Mouse (Mus musculus) kidney, embryonic 15.5 days (tissue): ENCODE data around the gene Cmc1. TPM values are rescaled to one million over a fixed set of nuclear protein-coding genes. Genes with fewer than 3 reads are reported as not detected.
"Not testable (repeated sequence)": the region's sequence is repeated elsewhere in the genome, so short reads cannot be mapped to it uniquely, and the experiment has no call there.

ENCODE experiments used
- ATAC-seq: fragments of 200-750 bp; cut with Nextera tagmentation; replicated peaks from 2 replicates; pipeline ENCODE4 v1.8.0; 2017; ENCODE audit warnings: moderate TSS enrichment; ENCODE audit not compliant: low FRiP score
- H3K27ac ChIP-seq: fragments of 300-500 bp; sonication (generic); 2 replicates; pipeline ENCODE4 v1.5.1; 2015; ENCODE audit warnings: mild to moderate bottlenecking, inconsistent platforms
- H3K27me3 ChIP-seq: fragments of 300-500 bp; sonication (generic); 2 replicates; pipeline ENCODE4 v1.6.1; 2015; ENCODE audit warnings: inconsistent platforms
- H3K36me3 ChIP-seq: fragments of 300-500 bp; sonication (generic); 2 replicates; pipeline ENCODE4 v1.6.1; 2015; ENCODE audit warnings: inconsistent platforms
- H3K4me1 ChIP-seq: fragments of 300-500 bp; sonication (generic); 2 replicates; pipeline ENCODE4 v1.6.1; 2015; ENCODE audit warnings: inconsistent platforms
- H3K4me2 ChIP-seq: fragments of 300-500 bp; sonication (generic); 2 replicates; pipeline ENCODE4 v1.6.1; 2015; ENCODE audit warnings: moderate library complexity, mild to moderate bottlenecking, inconsistent platforms
- H3K4me3 ChIP-seq: fragments of 300-500 bp; sonication (generic); replicated peaks from 2 replicates; pipeline ENCODE4 v1.5.1; 2015; ENCODE audit warnings: mild to moderate bottlenecking, inconsistent platforms
- H3K9ac ChIP-seq: fragments of 300-500 bp; sonication (generic); 2 replicates; pipeline ENCODE4 v1.6.1; 2015; ENCODE audit warnings: mild to moderate bottlenecking, inconsistent platforms
- H3K9me3 ChIP-seq: fragments of 300-500 bp; sonication (generic); replicated peaks from 2 replicates; pipeline ENCODE4 v1.6.1; 2016; ENCODE audit warnings: inconsistent platforms
- WGBS: fragments of 180-500 bp; shearing (Covaris S2); methylation state at CpG from one replicate; pipeline ENCODE4 v1.1.7; 2015; ENCODE audit warnings: mixed read lengths; 5-methylcytosine and 5-hydroxymethylcytosine counted together
- polyA plus RNA-seq: library from polyadenylated mRNA; unstranded; fragments of >200 nt; fragmentation: Nextera tagmentation; extraction: Ambion mirVana; gene quantifications from 2 replicates; pipeline ENCODE4 v1.2.1, GENCODE M21; 2015

Gene Cmc1
- polyA plus RNA-seq, 1 experiment from 2014 or later: 45.5 TPM

- H3K4me1 ChIP-seq: no peaks in the 10 kb centered on the region
- no peak overlapping the region for H3K4me3 ChIP-seq
- no peaks in the 10 kb centered on the region for H3K27me3 ChIP-seq
- no peak overlapping the region for H3K4me2 ChIP-seq
- ATAC-seq: no peak
- H3K27ac ChIP-seq: no peak overlapping the region
- H3K9me3 ChIP-seq: no peaks in the 10 kb centered on the region
- H3K36me3 ChIP-seq: no peaks in the 10 kb centered on the region
- WGBS: 89% methylated on average over 4 of the region's 4 CpGs
- no peak overlapping the region for H3K9ac ChIP-seq
Measured at GRCm38 (mm10) chr9:118173086-118173485, 23.1 kb upstream of the Cmc1 start.

- H3K9ac ChIP-seq: no peak overlapping the region
- H3K36me3 ChIP-seq: no peaks in the 10 kb centered on the region
- no peaks in the 10 kb centered on the region for H3K4me1 ChIP-seq
- no peaks in the 10 kb centered on the region for H3K9me3 ChIP-seq
- 53% methylated on average over 5 of the region's 5 CpGs for WGBS
- H3K4me2 ChIP-seq: no peak overlapping the region
- no peak overlapping the region for H3K27ac ChIP-seq
- H3K27me3 ChIP-seq: no peaks in the 10 kb centered on the region
- no peak overlapping the region for H3K4me3 ChIP-seq
- no peak for ATAC-seq
Measured at GRCm38 (mm10) chr9:118168544-118168943, 18.6 kb upstream of the Cmc1 start.

DNA sequence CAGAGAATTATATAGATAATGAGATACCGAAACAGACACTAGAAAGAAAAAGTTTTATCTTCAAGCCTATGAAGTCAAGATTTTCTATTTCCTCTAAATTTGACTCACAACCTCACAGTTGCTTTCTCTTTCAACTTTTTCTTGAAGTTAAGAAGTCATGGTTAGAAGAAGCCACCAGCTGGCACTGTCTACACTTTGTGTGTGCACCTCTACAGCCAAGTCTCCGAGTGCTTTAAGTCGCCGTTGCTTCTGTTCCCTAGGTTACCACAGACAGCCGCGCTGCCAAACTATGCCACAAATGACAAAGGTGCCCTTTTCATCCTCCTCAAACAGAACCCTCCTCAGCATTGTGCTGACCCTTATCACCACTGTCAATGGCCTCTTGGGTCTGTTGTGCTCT lies 17.6 kb upstream of the Cmc1 start:
- 96% methylated on average over 6 of the region's 6 CpGs for WGBS
- Histone ChIP-seq H3K9ac (no peak overlapping the region), H3K4me3 (no peak overlapping the region), H3K9me3 (no peaks in the 10 kb centered on the region), H3K4me1 (no peaks in the 10 kb centered on the region), H3K27ac (no peak overlapping the region), H3K36me3 (no peaks in the 10 kb centered on the region), H3K4me2 (no peak overlapping the region), H3K27me3 (no peaks in the 10 kb centered on the region)
- no peak for ATAC-seq

DNA sequence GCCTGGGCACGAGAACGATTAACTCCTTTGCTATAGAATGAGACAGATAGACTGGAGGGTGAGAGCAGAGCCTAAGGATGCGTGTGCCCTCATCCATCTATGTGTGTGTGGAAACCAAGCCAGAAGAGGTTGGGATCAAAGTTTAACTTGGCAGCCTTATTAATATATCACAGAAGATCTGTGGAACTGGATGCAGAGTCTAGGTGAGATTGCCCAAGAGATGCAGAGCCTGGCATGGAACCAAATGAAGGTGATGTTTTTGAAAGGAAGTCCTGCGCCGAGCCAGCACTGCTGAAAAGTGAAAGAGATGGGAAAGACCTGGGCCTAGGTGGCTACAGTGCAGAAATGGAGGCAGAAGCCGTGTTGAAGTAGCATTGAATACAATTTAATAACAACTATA lies 11.6 kb upstream of the Cmc1 start:
- WGBS: 93% methylated on average over 6 of the region's 6 CpGs
- Histone ChIP-seq H3K27me3 (no peaks in the 10 kb centered on the region), H3K9me3 (no peaks in the 10 kb centered on the region), H3K4me2 (no peak overlapping the region), H3K36me3 (no peaks in the 10 kb centered on the region), H3K4me3 (no peak overlapping the region), H3K27ac (no peak overlapping the region), H3K9ac (no peak overlapping the region), H3K4me1 (no peaks in the 10 kb centered on the region)
- ATAC-seq: no peak

- H3K9me3 ChIP-seq: no peaks in the 10 kb centered on the region
Measured at GRCm38 (mm10) chr9:118159936-118160335, 10.0 kb upstream of the Cmc1 start.

DNA sequence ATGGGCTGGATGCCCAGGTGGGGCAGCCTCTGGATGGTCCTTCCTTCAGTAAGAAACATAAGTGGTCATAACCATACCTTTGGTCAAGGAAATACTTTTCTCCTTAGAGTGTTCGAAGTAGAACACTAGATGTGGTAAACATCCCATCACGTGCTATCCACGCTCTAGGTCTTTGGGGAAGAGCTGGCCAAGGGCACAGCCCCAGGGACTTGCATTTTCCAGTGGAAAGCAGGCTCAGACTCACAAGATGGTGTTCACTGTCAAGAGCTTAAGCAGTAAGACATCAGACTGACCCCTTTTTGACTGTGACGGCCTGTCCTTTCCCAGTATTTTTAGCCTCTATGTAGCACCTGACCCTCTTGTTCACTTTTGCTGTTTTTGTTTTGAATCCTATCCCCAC lies 8.2 kb upstream of the Cmc1 start:
- H3K4me2 ChIP-seq: no peak overlapping the region
- no peaks in the 10 kb centered on the region for H3K36me3 ChIP-seq
- no peaks in the 10 kb centered on the region for H3K4me1 ChIP-seq
- H3K9me3 ChIP-seq: no peaks in the 10 kb centered on the region
- no peak overlapping the region for H3K4me3 ChIP-seq
- no peak overlapping the region for H3K27ac ChIP-seq
- 93% methylated on average over 4 of the region's 4 CpGs for WGBS
- no peak overlapping the region for H3K9ac ChIP-seq
- no peaks in the 10 kb centered on the region for H3K27me3 ChIP-seq
- no peak for ATAC-seq

More at GRCm38 (mm10) chr9:118159936-118160335, 10.0 kb upstream of the Cmc1 start:
- WGBS: 66% methylated on average over 3 of the region's 3 CpGs
- no peaks in the 10 kb centered on the region for H3K27me3 ChIP-seq
- no peak for ATAC-seq
- H3K9ac ChIP-seq: no peak overlapping the region
- H3K36me3 ChIP-seq: no peaks in the 10 kb centered on the region
- no peak overlapping the region for H3K27ac ChIP-seq
- no peak overlapping the region for H3K4me3 ChIP-seq
- H3K4me2 ChIP-seq: no peak overlapping the region
- H3K4me1 ChIP-seq: no peaks in the 10 kb centered on the region

GRCm38 (mm10) chr9:118157234-118157633 lies 7.3 kb upstream of the Cmc1 start:
- Histone ChIP-seq H3K36me3 (no peaks in the 10 kb centered on the region), H3K9ac (no peak overlapping the region), H3K9me3 (no peaks in the 10 kb centered on the region), H3K27ac (no peak overlapping the region), H3K4me2 (no peak overlapping the region), H3K27me3 (no peaks in the 10 kb centered on the region), H3K4me1 (no peaks in the 10 kb centered on the region), H3K4me3 (no peak overlapping the region)
- no peak for ATAC-seq
- 92% methylated on average over 3 of the region's 3 CpGs for WGBS

GRCm38 (mm10) chr9:118154666-118155065 lies 4.7 kb upstream of the Cmc1 start:
- Histone ChIP-seq H3K4me3 (no peak overlapping the region), H3K9me3 (no peaks in the 10 kb centered on the region), H3K27me3 (no peaks in the 10 kb centered on the region), H3K4me2 (no peak overlapping the region), H3K27ac (no peak overlapping the region), H3K9ac (no peak overlapping the region), H3K4me1 (peaks cover 7% of the 10 kb centered on the region), H3K36me3 (no peaks in the 10 kb centered on the region)
- 92% methylated on average over 5 of the region's 5 CpGs for WGBS
- ATAC-seq: no peak

- no peaks in the 10 kb centered on the region for H3K9me3 ChIP-seq
- 85% methylated on average over 1 of the region's 1 CpGs for WGBS
- H3K4me3 ChIP-seq: no peak overlapping the region; the same call in 1 of the 2 replicates
- H3K9ac ChIP-seq: no peak overlapping the region
- H3K27ac ChIP-seq: no peak overlapping the region
- ATAC-seq: no peak
- peaks cover 15% of the 10 kb centered on the region for H3K4me1 ChIP-seq
- no peaks in the 10 kb centered on the region for H3K36me3 ChIP-seq
- no peaks in the 10 kb centered on the region for H3K27me3 ChIP-seq
- H3K4me2 ChIP-seq: peak overlapping the region; percentile 64
Measured at GRCm38 (mm10) chr9:118151221-118151507, 1.2 kb upstream of the Cmc1 start.

DNA sequence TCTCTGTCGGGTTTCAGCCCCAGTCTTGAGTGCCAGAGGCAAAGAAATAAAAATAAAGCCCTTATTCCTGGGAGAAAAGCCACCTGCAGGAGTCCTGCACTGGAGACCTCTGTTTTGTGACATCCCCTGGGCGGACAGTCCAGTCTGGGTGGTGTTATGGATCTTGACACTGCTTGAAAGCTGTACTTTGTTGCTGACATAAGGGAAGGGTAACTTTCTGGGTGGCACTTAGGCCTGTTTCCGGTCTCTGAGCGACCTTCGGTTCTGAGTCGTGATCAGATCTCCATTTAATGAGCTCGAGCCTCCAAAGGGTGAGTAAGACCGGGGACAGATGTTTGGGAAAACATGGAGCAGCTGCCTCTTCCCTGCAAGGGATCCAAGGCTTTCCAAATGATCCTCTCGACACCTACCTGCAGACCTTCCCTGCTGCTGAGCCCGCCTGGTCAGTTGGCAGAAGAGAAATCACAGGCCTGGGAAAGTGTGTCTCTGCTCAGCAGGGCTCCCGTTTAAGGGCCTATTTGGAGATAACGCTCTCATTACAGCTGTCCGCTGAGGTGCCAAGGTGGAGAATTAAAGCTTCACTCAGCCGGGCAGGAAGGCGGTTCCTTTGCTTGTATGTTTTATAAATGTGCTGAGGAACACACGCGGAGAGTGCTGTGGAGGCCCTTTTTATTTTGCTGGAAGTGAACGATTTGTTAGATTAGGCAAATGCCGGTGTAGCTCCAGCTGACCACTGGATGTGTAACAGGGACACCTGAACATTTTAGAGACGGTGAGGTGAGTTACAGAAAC lies 648 bp upstream of the Cmc1 start:
- Histone ChIP-seq H3K9ac (no peak overlapping the region), H3K27ac (no peak overlapping the region), H3K4me1 (peaks cover 15% of the 10 kb centered on the region), H3K36me3 (no peaks in the 10 kb centered on the region), H3K9me3 (no peaks in the 10 kb centered on the region), H3K4me3 (peak overlapping the region; percentile 93), H3K4me2 (peak overlapping the region; percentile 64), H3K27me3 (no peaks in the 10 kb centered on the region)
- no peak; the same call in none of the 2 replicates for ATAC-seq
- WGBS: 54% methylated on average over 20 of the region's 20 CpGs

GRCm38 (mm10) chr9:118140356-118140755 lies 9.6 kb downstream of the Cmc1 start:
- H3K4me2 ChIP-seq, H3K27ac ChIP-seq, H3K4me3 ChIP-seq, H3K4me1 ChIP-seq, H3K27me3 ChIP-seq, ATAC-seq, H3K9ac ChIP-seq, H3K9me3 ChIP-seq: not testable (repeated sequence)
- H3K36me3 ChIP-seq: peaks cover 23% of the 10 kb centered on the region
- WGBS: 87% methylated on average over 3 of the region's 3 CpGs

DNA sequence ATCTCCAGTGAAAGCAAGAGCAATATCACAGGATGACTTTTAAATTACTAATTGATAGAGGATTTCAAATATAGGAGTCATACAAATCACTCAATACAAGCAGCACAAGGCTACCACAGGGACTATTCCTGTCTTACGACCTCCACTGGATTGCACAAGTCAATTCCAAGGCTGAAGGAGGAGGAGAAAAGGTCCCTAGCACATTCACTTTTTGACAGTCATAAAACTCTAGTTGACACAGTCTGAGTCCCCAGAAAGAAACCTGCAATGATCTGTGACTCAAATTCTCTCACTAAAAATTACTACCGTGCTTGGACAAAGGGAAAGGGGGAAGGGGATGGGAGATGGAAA lies 39.6 kb downstream of the Cmc1 start:
- Histone ChIP-seq H3K27me3 (no peaks in the 10 kb centered on the region), H3K27ac (no peak overlapping the region), H3K9ac (no peak overlapping the region), H3K4me3 (no peak overlapping the region), H3K36me3 (peaks cover 4% of the 10 kb centered on the region; the same call in 1 of the 2 replicates), H3K4me1 (no peaks in the 10 kb centered on the region), H3K9me3 (no peaks in the 10 kb centered on the region), H3K4me2 (no peak overlapping the region)
- ATAC-seq: no peak
- WGBS: 59% methylated on average over 2 of the region's 2 CpGs
